Mouse (Mus musculus) CH12.LX (cell line): Measurements from ENCODE around the gene Ankfn1. TPM values are rescaled to one million over a fixed set of nuclear protein-coding genes. Genes with fewer than 3 reads are reported as not detected.

Experiments used
- DNase-seq: peaks from one replicate; pipeline ENCODE4 v3.0.0-alpha.2; 2013; ENCODE audit errors: extremely low read depth
- H3K27ac ChIP-seq: 2 replicates; pipeline ENCODE4 v1.5.1; 2012; ENCODE audit warnings: low read depth, mild to moderate bottlenecking, control low read depth, moderate library complexity; ENCODE audit not compliant: insufficient read depth
- H3K27me3 ChIP-seq: replicated peaks from 2 replicates; pipeline ENCODE3; 2012; ENCODE audit warnings: inconsistent platforms
- H3K36me3 ChIP-seq, 2 experiments: replicated peaks in 1 of 2; 2 replicates each; pipeline versions ENCODE3 to v1.6.1; 2012; ENCODE audit warnings: inconsistent platforms in 1 of 2, low read length in 1 of 2, mild to moderate bottlenecking in 1 of 2, mixed read lengths in 1 of 2, moderate library complexity in 1 of 2; ENCODE audit not compliant: control insufficient read depth in 1 of 2, insufficient read depth in 1 of 2
- H3K4me1 ChIP-seq, 2 experiments: 2 replicates each; pipeline ENCODE4 v1.6.1; 2012; ENCODE audit warnings: inconsistent platforms in 1 of 2, moderate library complexity in 1 of 2; ENCODE audit not compliant: insufficient read depth in 2 of 2, control insufficient read depth in 1 of 2
- H3K4me2 ChIP-seq: 2 replicates; pipeline ENCODE4 v1.6.1; 2012; ENCODE audit warnings: low read depth, mild to moderate bottlenecking, control low read depth; ENCODE audit not compliant: poor library complexity, insufficient read depth, severe bottlenecking
- H3K4me3 ChIP-seq, 3 experiments: fragments of 150-350 bp in 1 of 3; sonication (generic) in 1 of 3; replicated peaks in 1 of 3; 2 replicates each; pipeline versions ENCODE3 to v1.5.1; 2011 to 2012; ENCODE audit warnings: low read depth in 2 of 3, low read length in 2 of 3, mild to moderate bottlenecking in 2 of 3, moderate library complexity in 2 of 3, control low read depth in 1 of 3, improper control_type of control experiment in 1 of 3, inconsistent platforms in 1 of 3, mixed read lengths in 1 of 3; ENCODE audit not compliant: poor library complexity in 1 of 3
- H3K79me2 ChIP-seq: replicated peaks from 2 replicates; pipeline ENCODE4 v1.6.1; 2012; ENCODE audit warnings: mild to moderate bottlenecking, moderate library complexity; ENCODE audit not compliant: control insufficient read depth, poor library complexity, insufficient read depth, severe bottlenecking; ENCODE audit errors: extremely low read depth
- H3K9ac ChIP-seq: 2 replicates; pipeline ENCODE4 v1.6.1; 2012; ENCODE audit warnings: low read depth, mild to moderate bottlenecking, control low read depth, moderate library complexity; ENCODE audit not compliant: insufficient read depth
- H3K9me3 ChIP-seq: replicated peaks from 2 replicates; pipeline ENCODE3; 2012; ENCODE audit warnings: low read length, inconsistent platforms, mixed read lengths
- CTCF ChIP-seq, 2 experiments: IDR thresholded peaks in 1 of 2; conservative IDR thresholded peaks in 1 of 2; 2 replicates each; pipeline ENCODE4 v1.5.1; 2011 to 2012; ENCODE audit warnings: low read depth in 2 of 2, low read length in 2 of 2, improper control_type of control experiment in 1 of 2, inconsistent platforms in 1 of 2, mild to moderate bottlenecking in 1 of 2, moderate library complexity in 1 of 2
- JUN ChIP-seq: IDR thresholded peaks from 2 replicates; pipeline ENCODE4 v1.6.1; 2011; ENCODE audit warnings: low read depth, mild to moderate bottlenecking, low read length, improper control_type of control experiment, moderate library complexity; ENCODE audit not compliant: insufficient read depth
- KAT2A ChIP-seq: IDR thresholded peaks from 2 replicates; pipeline ENCODE4 v1.6.1; 2012; ENCODE audit warnings: low read length, improper control_type of control experiment, inconsistent platforms; ENCODE audit not compliant: insufficient replicate concordance
- MAX ChIP-seq: IDR thresholded peaks from 2 replicates; pipeline ENCODE4 v1.6.1; 2011; ENCODE audit warnings: low read length, improper control_type of control experiment
- MYC ChIP-seq: IDR thresholded peaks from 2 replicates; pipeline ENCODE4 v1.6.1; 2011; ENCODE audit warnings: low read depth, mild to moderate bottlenecking, improper control_type of control experiment, low read length
- NELFE ChIP-seq: IDR thresholded peaks from 2 replicates; pipeline ENCODE4 v1.6.1; 2011; ENCODE audit warnings: low read depth, low read length, improper control_type of control experiment
- RAD21 ChIP-seq: IDR thresholded peaks from 2 replicates; pipeline ENCODE4 v1.6.1; 2011; ENCODE audit warnings: low read depth, mild to moderate bottlenecking, low read length, improper control_type of control experiment, moderate library complexity
- SMC3 ChIP-seq: IDR thresholded peaks from 2 replicates; pipeline ENCODE4 v1.6.1; 2011; ENCODE audit warnings: low read depth, low read length, improper control_type of control experiment
- TBP ChIP-seq: conservative IDR thresholded peaks from 2 replicates; pipeline ENCODE4 v1.6.1; 2011; ENCODE audit warnings: low read depth, low read length, improper control_type of control experiment
- UBTF ChIP-seq: IDR thresholded peaks from 2 replicates; pipeline ENCODE4 v1.6.1; 2012; ENCODE audit warnings: low read depth, mild to moderate bottlenecking, inconsistent platforms, low read length, improper control_type of control experiment, moderate library complexity
- ZC3H11A ChIP-seq: IDR thresholded peaks from 2 replicates; pipeline ENCODE4 v1.6.1; 2012; ENCODE audit warnings: low read depth, mild to moderate bottlenecking, inconsistent platforms, low read length, improper control_type of control experiment
- dilution Hi-C: fragments of 300-500 bp; cut with MboI; formaldehyde crosslinking; loops from 2 replicates; pipeline ENCODE4 v1.14.3; 2020; ENCODE audit warnings: low sequenced_read_pairs; ENCODE audit not compliant: extremely low pct_unique_long_range_greater_than_20kb, extremely low pct_ligation_motif_present
- in situ Hi-C: fragments of 300-500 bp; cut with MboI; formaldehyde crosslinking; loops from 3 replicates; pipeline ENCODE4 v1.14.3; 2019; ENCODE audit warnings: low sequenced_read_pairs, low pct_ligation_motif_present, low pct_unique_long_range_greater_than_20kb, mixed read lengths
- polyA plus RNA-seq: library from polyadenylated mRNA; unstranded; fragments of >175 nt; gene quantifications from 2 replicates; pipeline ENCODE4 v1.2.1, GENCODE M21; 2012; ENCODE audit warnings: low read depth; ENCODE audit not compliant: insufficient read length
- total RNA-seq, 2 experiments: library from RNA; depleted of rRNA; stranded (reverse); fragments of 300-350 nt in 1 of 2; fragments of >200 nt in 1 of 2; gene quantifications; 2 replicates each; pipeline ENCODE4 v1.2.3; 2012 to 2014

The Ankfn1 gene
- total and polyA plus RNA-seq, 3 experiments, result not detected

DNA sequence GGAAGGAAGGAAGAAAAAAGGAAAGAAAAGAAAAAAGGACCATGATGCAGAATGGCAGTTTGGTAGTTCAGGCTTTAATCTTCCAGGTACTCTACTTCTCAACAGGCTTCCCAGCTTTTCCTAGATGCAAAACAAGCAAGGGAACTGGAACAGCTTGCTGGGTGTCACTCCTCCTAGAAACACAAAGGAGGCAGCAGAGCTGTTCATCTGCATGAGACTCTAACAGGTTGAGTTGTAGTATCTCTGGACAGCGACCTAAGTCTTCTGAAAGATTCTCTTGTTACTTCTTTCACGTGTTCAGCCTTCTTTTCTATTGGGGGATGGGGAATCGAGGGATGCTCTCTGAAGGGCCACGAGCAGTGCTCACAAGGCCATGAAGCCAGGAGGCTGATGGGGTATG lies 228.7 kb downstream of the Ankfn1 start:
- TF ChIP-seq UBTF (no peak), CTCF (conservative IDR thresholded peaks at IDR 0.05 in 1 of 2, IDR thresholded peaks at IDR 0.05 in 1 of 2; ENCODE audit: low read depth in 2 of 2, low read length in 2 of 2) (0 out of 4 replicates have a peak, but pooled peaks of 1 of the 2 experiments have one; percentile 3)

DNA sequence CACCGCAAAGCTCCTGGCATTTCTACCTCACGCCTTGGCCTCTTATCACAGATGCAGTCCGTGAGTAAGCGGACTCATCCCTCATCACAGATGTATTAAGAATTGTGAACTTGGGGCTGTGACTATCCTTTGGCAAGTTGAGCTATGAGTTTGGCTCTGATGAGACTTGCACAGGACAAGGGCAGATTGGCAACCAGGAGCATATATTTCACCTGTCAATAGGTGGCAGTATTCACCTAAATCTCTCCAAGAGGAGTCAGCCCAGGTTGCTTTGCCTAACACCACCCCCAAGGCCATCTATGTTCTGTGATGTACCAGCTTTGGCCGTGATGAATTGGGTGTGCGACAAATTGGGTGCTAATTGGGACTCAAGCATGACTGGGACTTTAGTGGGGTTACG lies 231.3 kb downstream of the Ankfn1 start:
- dilution Hi-C loops, result no loop called here
- Histone ChIP-seq H3K27me3 (no peaks in the 10 kb centered on the region), H3K9ac (no peak overlapping the region), H3K9me3 (peaks cover 2% of the 10 kb centered on the region), H3K36me3 (no peaks in the 10 kb centered on the region), H3K4me2 (no peak overlapping the region), H3K27ac (no peak overlapping the region), H3K79me2 (no peaks in the 10 kb centered on the region), H3K4me1 (peaks cover 0 to 9% of the 10 kb centered on the region in 2 experiments; a peak in 2 of 4 replicates), H3K4me3 (no peak overlapping the region)
- in situ Hi-C loops, result loop anchor here (10.0 to 25.0 kb wide), 2 partner anchors 179 to 616 kb away; no protein-coding TSS in a partner anchor
- TF ChIP-seq NELFE (peak; percentile 21; the same call in 1 of the 2 replicates), RAD21 (peak; percentile 100), JUN (no peak), ZC3H11A (peak; percentile 63), MAX (no peak), TBP (no peak), SMC3 (peak; percentile 91), UBTF (no peak), KAT2A (no peak), CTCF (conservative IDR thresholded peaks at IDR 0.05 in 1 of 2, IDR thresholded peaks at IDR 0.05 in 1 of 2; ENCODE audit: low read depth in 2 of 2, low read length in 2 of 2) (peak; percentile 83 to 95), MYC (0 out of 2 replicates have a peak, but pooled peaks have one; percentile 31)
- DNase-seq, result peak; percentile 90

More for the DNA sequence above, 228.7 kb downstream of the Ankfn1 start:
- Histone ChIP-seq H3K4me1 (peaks cover 0 to 9% of the 10 kb centered on the region in 2 experiments; a peak in 2 of 4 replicates), H3K27ac (no peak overlapping the region), H3K4me3 (no peak overlapping the region), H3K27me3 (no peaks in the 10 kb centered on the region), H3K79me2 (no peaks in the 10 kb centered on the region), H3K9ac (no peak overlapping the region), H3K4me2 (no peak overlapping the region), H3K9me3 (no peaks in the 10 kb centered on the region), H3K36me3 (no peaks in the 10 kb centered on the region)
- in situ Hi-C loops (loop anchor here (10.0 to 25.0 kb wide), 2 partner anchors 176 to 614 kb away; no protein-coding TSS in a partner anchor), dilution Hi-C loops (no loop called here)
- peak; percentile 2 for DNase-seq
